Mouse (Mus musculus) urinary bladder, adult 2 months (tissue): Measurements from ENCODE around the gene Ctdnep1. TPM values are rescaled to one million over a fixed set of nuclear protein-coding genes. Genes with fewer than 3 reads are reported as not detected.
"Not testable (repeated sequence)": the region's sequence is repeated elsewhere in the genome, so short reads cannot be mapped to it uniquely, and the experiment has no call there.

ENCODE experiments used
- DNase-seq: peaks from one replicate; pipeline ENCODE4 v3.0.0; 2022; ENCODE audit warnings: low spot score
- polyA plus RNA-seq: library from polyadenylated mRNA; depleted of rRNA; stranded (reverse); fragments of >200 nt; gene quantifications from 2 replicates; pipeline ENCODE4 v1.2.3, GENCODE M21; 2012

Ctdnep1 gene
- polyA plus RNA-seq, 1 experiment, result 82.0 TPM

GRCm38 (mm10) chr11:70010961-70011360, 30.0 kb downstream of the Ctdnep1 start:
- DNase-seq, result peak; percentile 21

GRCm38 (mm10) chr11:70012931-70013330, 32.0 kb downstream of the Ctdnep1 start:
- peak; percentile 17 for DNase-seq

GRCm38 (mm10) chr11:70013408-70013807, 32.5 kb downstream of the Ctdnep1 start:
- no peak for DNase-seq

GRCm38 (mm10) chr11:70014051-70014450, 33.1 kb downstream of the Ctdnep1 start:
- no peak for DNase-seq

GRCm38 (mm10) chr11:70014880-70015558, 34.1 kb downstream of the Ctdnep1 start, which contains the start of gene Acadvl:
Acadvl (minus strand) TSS chr11:70015411.
- peak; percentile 81 for DNase-seq

- DNase-seq, result no peak
These were observed 34.7 kb downstream of the Ctdnep1 start for GRCm38 (mm10) chr11:70015677-70016076.

- DNase-seq, result not testable (repeated sequence)
These were observed 35.2 kb downstream of the Ctdnep1 start for GRCm38 (mm10) chr11:70016177-70016576.

- no peak for DNase-seq
These were observed 35.7 kb downstream of the Ctdnep1 start, which contains the start of gene Dlg4 for GRCm38 (mm10) chr11:70016669-70017068. Dlg4 (plus strand) TSS chr11:70016942.

- no peak for DNase-seq
These were observed 36.3 kb downstream of the Ctdnep1 start for GRCm38 (mm10) chr11:70017199-70017767.

GRCm38 (mm10) chr11:70018131-70018990, 37.4 kb downstream of the Ctdnep1 start:
- DNase-seq, result no peak

- DNase-seq, result no peak
These were observed 38.6 kb downstream of the Ctdnep1 start for GRCm38 (mm10) chr11:70019495-70020021.

GRCm38 (mm10) chr11:70020022-70020631, 39.2 kb downstream of the Ctdnep1 start:
- no peak for DNase-seq

GRCm38 (mm10) chr11:70020731-70021263, 39.8 kb downstream of the Ctdnep1 start:
- DNase-seq, result no peak

GRCm38 (mm10) chr11:70021264-70022132, 40.5 kb downstream of the Ctdnep1 start:
- DNase-seq, result peak; percentile 81

GRCm38 (mm10) chr11:70023481-70024150, 42.7 kb downstream of the Ctdnep1 start:
- DNase-seq, result no peak

GRCm38 (mm10) chr11:70024151-70024514, 43.2 kb downstream of the Ctdnep1 start:
- DNase-seq, result no peak

GRCm38 (mm10) chr11:70026689-70027088, 45.7 kb downstream of the Ctdnep1 start:
- DNase-seq, result no peak

GRCm38 (mm10) chr11:70027397-70027796, 46.4 kb downstream of the Ctdnep1 start:
- DNase-seq, result no peak

- DNase-seq, result no peak
These were observed 47.6 kb downstream of the Ctdnep1 start for GRCm38 (mm10) chr11:70028401-70029129.
